Mouse (Mus musculus): ENCODE measurements around the gene Arfgap1. TPM values are rescaled to one million over a fixed set of nuclear protein-coding genes. Genes with fewer than 3 reads are reported as not detected.

Gene Arfgap1
- polyA plus RNA-seq, 1 experiment = 55.4 TPM

DNA sequence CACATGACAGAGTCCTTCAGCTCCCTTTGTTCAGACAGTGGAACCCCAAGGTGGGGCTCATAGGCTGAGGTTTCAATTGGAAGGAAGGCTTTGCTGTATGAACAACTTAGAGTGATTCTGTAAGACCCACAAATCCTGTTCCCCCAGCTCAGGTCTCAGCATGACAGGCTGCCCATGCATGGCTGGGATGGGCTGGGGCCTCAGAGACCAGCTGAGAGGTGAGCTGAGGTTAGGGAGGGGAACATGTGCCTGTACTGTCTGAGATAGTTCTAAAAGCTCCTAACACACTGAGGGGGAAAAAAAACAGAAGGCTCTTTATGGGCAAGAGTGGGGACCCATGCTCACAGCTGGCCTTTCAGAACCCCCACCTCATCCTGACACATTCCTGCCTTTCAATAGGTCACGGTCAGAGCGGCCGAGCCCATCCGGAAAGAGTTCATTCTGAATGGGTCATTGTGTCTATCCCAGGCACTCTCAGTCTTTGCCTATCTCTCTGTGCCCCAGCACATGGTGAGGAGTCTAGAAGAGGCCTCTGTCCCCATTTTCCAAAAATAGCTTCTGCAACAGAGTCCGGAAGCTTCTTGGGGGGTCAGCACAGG is 20.5 kb downstream of the Arfgap1 start:
- Histone ChIP-seq H3K4me2 (ENCODE audit: low read depth) (no peak overlapping the region), H3K36me3 (ENCODE audit: control insufficient read depth, insufficient read depth) (peaks cover 6% of the 10 kb centered on the region), H3K79me2 (ENCODE audit: control insufficient read depth, insufficient read depth) (no peaks in the 10 kb centered on the region), H3K27me3 (ENCODE audit: control insufficient read depth, insufficient read depth, insufficient read length) (no peaks in the 10 kb centered on the region), H3ac (ENCODE audit: control insufficient read depth, insufficient read length) (no peak overlapping the region), H3K4me3 (no peak overlapping the region)
- no peak for TF ChIP-seq POLR2A (IDR thresholded peaks at IDR 0.05; ENCODE audit: insufficient read length, low read depth)
- peak; percentile 67 for TF ChIP-seq POLR2AphosphoS2 (IDR thresholded peaks at IDR 0.05; ENCODE audit: insufficient read length, low read depth)

GRCm38 (mm10) chr2:180988347-180988913 is 21.4 kb downstream of the Arfgap1 start:
- TF ChIP-seq TCF3 (IDR thresholded peaks at IDR 0.05; ENCODE audit: insufficient read length, low read depth) = no peak
- no peak for TF ChIP-seq USF1 (IDR thresholded peaks at IDR 0.05; ENCODE audit: low read depth)
- TF ChIP-seq POLR2AphosphoS2 (IDR thresholded peaks at IDR 0.05; ENCODE audit: insufficient read length, low read depth) = peak; percentile 87
- peak in 1 of 3 experiments; percentile 64 for TF ChIP-seq MYOG (IDR thresholded peaks at IDR 0.05; ENCODE audit: control insufficient read depth in 1 of 3, insufficient read depth in 1 of 3, insufficient read length in 2 of 3, low read depth in 2 of 3)

DNA sequence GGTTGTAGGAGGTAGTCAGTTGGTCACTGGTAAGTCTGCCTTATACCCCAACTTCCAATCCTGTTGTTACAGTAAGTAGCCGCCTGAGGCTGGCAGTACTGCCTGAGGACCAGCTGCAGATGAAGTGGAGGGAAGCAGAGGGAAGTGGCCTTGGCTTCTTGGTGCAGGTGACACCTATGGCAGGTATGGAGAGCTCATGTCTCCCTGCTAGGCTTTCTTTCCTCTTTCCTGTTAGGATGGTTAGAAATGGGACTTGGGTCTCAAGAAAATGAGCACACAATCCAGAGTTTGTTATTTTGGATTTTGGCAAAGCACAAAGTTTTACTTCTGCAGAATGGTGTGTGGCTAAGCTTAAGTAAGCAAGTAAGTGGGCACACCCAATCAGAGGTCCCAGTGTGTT is 21.9 kb downstream of the Arfgap1 start:
- H3K4me2 ChIP-seq (ENCODE audit: low read depth) = no peak overlapping the region
- H3K4me3 ChIP-seq = no peak overlapping the region
- peaks cover 2% of the 10 kb centered on the region for H3K36me3 ChIP-seq (ENCODE audit: control insufficient read depth, insufficient read depth)
- no peak overlapping the region for H3ac ChIP-seq (ENCODE audit: control insufficient read depth, insufficient read length)
- peak; percentile 60 for TF ChIP-seq POLR2AphosphoS2 (IDR thresholded peaks at IDR 0.05; ENCODE audit: insufficient read length, low read depth)
- TF ChIP-seq CEBPB (IDR thresholded peaks at IDR 0.05; ENCODE audit: insufficient read depth, poor library complexity, severe bottlenecking) = no peak
- no peak for TF ChIP-seq MYOG (IDR thresholded peaks at IDR 0.05; ENCODE audit: control insufficient read depth in 1 of 3, insufficient read depth in 1 of 3, insufficient read length in 2 of 3, low read depth in 2 of 3)
- no peaks in the 10 kb centered on the region for H3K79me2 ChIP-seq (ENCODE audit: control insufficient read depth, insufficient read depth)
- H3K27me3 ChIP-seq (ENCODE audit: control insufficient read depth, insufficient read depth, insufficient read length) = no peaks in the 10 kb centered on the region

More at GRCm38 (mm10) chr2:180988347-180988913, 21.4 kb downstream of the Arfgap1 start:
- H3K79me2 ChIP-seq (ENCODE audit: control insufficient read depth, insufficient read depth) = no peaks in the 10 kb centered on the region
- no peaks in the 10 kb centered on the region for H3K27me3 ChIP-seq (ENCODE audit: control insufficient read depth, insufficient read depth, insufficient read length)
- H3K36me3 ChIP-seq (ENCODE audit: control insufficient read depth, insufficient read depth) = peaks cover 6% of the 10 kb centered on the region
- no peak overlapping the region for H3K4me2 ChIP-seq (ENCODE audit: low read depth)
- H3K4me3 ChIP-seq = no peak overlapping the region
- H3ac ChIP-seq (ENCODE audit: control insufficient read depth, insufficient read length) = no peak overlapping the region

DNA sequence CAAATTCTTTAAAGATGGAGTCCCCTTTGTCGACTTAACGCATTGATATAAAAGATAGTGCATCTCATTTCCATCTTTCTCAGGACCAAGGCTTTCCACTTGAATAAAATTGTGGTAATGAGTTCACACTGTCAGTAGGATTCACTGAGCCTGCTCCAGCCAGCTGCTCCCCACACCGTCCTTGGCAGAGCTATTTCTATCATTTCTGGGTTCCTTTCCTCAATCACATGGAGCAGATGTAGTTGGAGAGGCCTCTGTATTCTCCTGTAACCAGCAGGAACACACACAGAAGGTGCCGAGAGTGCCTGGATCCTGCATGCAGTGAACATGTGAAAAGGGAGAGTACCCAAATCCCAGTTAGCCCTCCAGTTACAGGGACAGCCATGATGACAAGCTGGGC is 23.3 kb downstream of the Arfgap1 start:
- no peaks in the 10 kb centered on the region for H3K36me3 ChIP-seq (ENCODE audit: control insufficient read depth, insufficient read depth)

DNA sequence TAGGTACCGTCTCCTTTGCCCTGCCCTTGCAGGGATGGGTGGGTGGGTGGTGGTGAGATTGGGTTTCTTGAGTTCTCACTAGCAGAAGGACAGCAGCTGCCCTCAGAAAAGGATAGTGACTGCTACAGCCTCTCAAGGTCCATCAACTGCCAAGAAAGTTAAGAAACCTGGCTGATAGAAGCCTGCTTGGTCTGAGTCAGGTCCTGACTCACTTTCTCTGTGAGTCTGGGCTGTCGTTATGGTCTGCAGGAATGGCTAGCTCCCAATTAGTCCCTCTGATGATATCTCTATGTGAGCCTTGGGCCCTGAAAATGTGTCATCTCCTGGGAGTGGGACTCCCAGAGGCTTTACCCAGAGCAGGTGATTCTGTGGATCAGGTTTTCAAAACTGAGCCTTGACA is 27.3 kb downstream of the Arfgap1 start:
- H3ac ChIP-seq (ENCODE audit: control insufficient read depth, insufficient read length) = no peak overlapping the region
- no peaks in the 10 kb centered on the region for H3K79me2 ChIP-seq (ENCODE audit: control insufficient read depth, insufficient read depth)
- no peak overlapping the region for H3K4me3 ChIP-seq
- TF ChIP-seq USF1 (IDR thresholded peaks at IDR 0.05; ENCODE audit: low read depth) (no peak), E2F4 (IDR thresholded peaks at IDR 0.05; ENCODE audit: insufficient read depth) (no peak), SRF (IDR thresholded peaks at IDR 0.05; ENCODE audit: control insufficient read depth, insufficient read length, low read depth) (no peak), CEBPB (IDR thresholded peaks at IDR 0.05; ENCODE audit: insufficient read depth, poor library complexity, severe bottlenecking) (no peak), TCF12 (IDR thresholded peaks at IDR 0.05; ENCODE audit: insufficient read depth, poor library complexity, severe bottlenecking) (no peak), TCF3 (IDR thresholded peaks at IDR 0.05; ENCODE audit: insufficient read length, low read depth) (no peak), POLR2A (IDR thresholded peaks at IDR 0.05; ENCODE audit: insufficient read length, low read depth) (no peak), MYOG (IDR thresholded peaks at IDR 0.05; ENCODE audit: control insufficient read depth in 1 of 3, insufficient read depth in 1 of 3, insufficient read length in 2 of 3, low read depth in 2 of 3) (no peak), REST (IDR thresholded peaks at IDR 0.05; ENCODE audit: insufficient read depth, insufficient read length) (no peak), MAX (IDR thresholded peaks at IDR 0.05; ENCODE audit: low read depth) (no peak), MYOD1 (IDR thresholded peaks at IDR 0.05; ENCODE audit: control insufficient read depth in 1 of 3, insufficient read length in 2 of 3, low read depth in 2 of 3) (no peak), POLR2AphosphoS2 (IDR thresholded peaks at IDR 0.05; ENCODE audit: insufficient read length, low read depth) (no peak)
- H3K27me3 ChIP-seq (ENCODE audit: control insufficient read depth, insufficient read depth, insufficient read length) = peaks cover 10% of the 10 kb centered on the region
- no peak overlapping the region for H3K4me2 ChIP-seq (ENCODE audit: low read depth)
- no peaks in the 10 kb centered on the region for H3K36me3 ChIP-seq (ENCODE audit: control insufficient read depth, insufficient read depth)

More for the DNA sequence above, 23.3 kb downstream of the Arfgap1 start:
- peaks cover 5% of the 10 kb centered on the region for H3K27me3 ChIP-seq (ENCODE audit: control insufficient read depth, insufficient read depth, insufficient read length)
- TF ChIP-seq POLR2AphosphoS2 (IDR thresholded peaks at IDR 0.05; ENCODE audit: insufficient read length, low read depth) = peak; percentile 37
- no peak for TF ChIP-seq SRF (IDR thresholded peaks at IDR 0.05; ENCODE audit: control insufficient read depth, insufficient read length, low read depth)
- H3K79me2 ChIP-seq (ENCODE audit: control insufficient read depth, insufficient read depth) = no peaks in the 10 kb centered on the region
- no peak overlapping the region for H3K4me2 ChIP-seq (ENCODE audit: low read depth)
- H3K4me3 ChIP-seq = no peak overlapping the region
- H3ac ChIP-seq (ENCODE audit: control insufficient read depth, insufficient read length) = no peak overlapping the region

GRCm38 (mm10) chr2:180995457-180995856 is 28.4 kb downstream of the Arfgap1 start:
- Histone ChIP-seq H3K27me3 (ENCODE audit: control insufficient read depth, insufficient read depth, insufficient read length) (peaks cover 18% of the 10 kb centered on the region), H3ac (ENCODE audit: control insufficient read depth, insufficient read length) (no peak overlapping the region), H3K36me3 (ENCODE audit: control insufficient read depth, insufficient read depth) (no peaks in the 10 kb centered on the region), H3K4me3 (no peak overlapping the region), H3K79me2 (ENCODE audit: control insufficient read depth, insufficient read depth) (no peaks in the 10 kb centered on the region), H3K4me2 (ENCODE audit: low read depth) (no peak overlapping the region)
- TF ChIP-seq POLR2AphosphoS2 (IDR thresholded peaks at IDR 0.05; ENCODE audit: insufficient read length, low read depth) (peak; percentile 9), REST (IDR thresholded peaks at IDR 0.05; ENCODE audit: insufficient read depth, insufficient read length) (no peak)

Measured in myocyte (in vitro differentiated cells).